Mouse (Mus musculus): ENCODE data around the gene Gm11627.

Gm11627 gene

GRCm38 (mm10) chr11:102603496-102603850 is 24.2 kb upstream of the Gm11627 start:
- ATAC-seq (ENCODE audit: insufficient number of reproducible peaks, low FRiP score, low TSS enrichment) = no peak

GRCm38 (mm10) chr11:102602816-102603495 is 23.7 kb upstream of the Gm11627 start:
- no peak for ATAC-seq (ENCODE audit: insufficient number of reproducible peaks, low FRiP score, low TSS enrichment)

GRCm38 (mm10) chr11:102599912-102600311 is 20.7 kb upstream of the Gm11627 start:
- no peak for ATAC-seq (ENCODE audit: insufficient number of reproducible peaks, low FRiP score, low TSS enrichment)

GRCm38 (mm10) chr11:102595341-102595820 is 16.1 kb upstream of the Gm11627 start:
- ATAC-seq (ENCODE audit: insufficient number of reproducible peaks, low FRiP score, low TSS enrichment) = no peak

- no peak for ATAC-seq (ENCODE audit: insufficient number of reproducible peaks, low FRiP score, low TSS enrichment)
Measured at GRCm38 (mm10) chr11:102587554-102587953, 8.3 kb upstream of the Gm11627 start.

GRCm38 (mm10) chr11:102586445-102587130 is 7.3 kb upstream of the Gm11627 start:
- ATAC-seq (ENCODE audit: insufficient number of reproducible peaks, low FRiP score, low TSS enrichment) = no peak

- no peak for ATAC-seq (ENCODE audit: insufficient number of reproducible peaks, low FRiP score, low TSS enrichment)
Measured at GRCm38 (mm10) chr11:102582736-102583135, 3.5 kb upstream of the Gm11627 start.

GRCm38 (mm10) chr11:102582016-102582610 is 2.9 kb upstream of the Gm11627 start:
- no peak for ATAC-seq (ENCODE audit: insufficient number of reproducible peaks, low FRiP score, low TSS enrichment)

GRCm38 (mm10) chr11:102581281-102582015 is 2.2 kb upstream of the Gm11627 start:
- ATAC-seq (ENCODE audit: insufficient number of reproducible peaks, low FRiP score, low TSS enrichment) = no peak

- ATAC-seq (ENCODE audit: insufficient number of reproducible peaks, low FRiP score, low TSS enrichment) = no peak
Measured at GRCm38 (mm10) chr11:102580034-102580330, 721 bp upstream of the Gm11627 start.

GRCm38 (mm10) chr11:102578341-102579118 is 731 bp downstream of the Gm11627 start:
- no peak for ATAC-seq (ENCODE audit: insufficient number of reproducible peaks, low FRiP score, low TSS enrichment)

GRCm38 (mm10) chr11:102576050-102576754 is 3.1 kb downstream of the Gm11627 start:
- ATAC-seq (ENCODE audit: insufficient number of reproducible peaks, low FRiP score, low TSS enrichment) = no peak

GRCm38 (mm10) chr11:102575034-102575433 is 4.2 kb downstream of the Gm11627 start:
- no peak for ATAC-seq (ENCODE audit: insufficient number of reproducible peaks, low FRiP score, low TSS enrichment)

GRCm38 (mm10) chr11:102572866-102573663 is 6.2 kb downstream of the Gm11627 start:
- ATAC-seq (ENCODE audit: insufficient number of reproducible peaks, low FRiP score, low TSS enrichment) = no peak; the same call in 1 of the 2 replicates

- no peak for ATAC-seq (ENCODE audit: insufficient number of reproducible peaks, low FRiP score, low TSS enrichment)
Measured at GRCm38 (mm10) chr11:102568756-102569377, 10.4 kb downstream of the Gm11627 start.

- ATAC-seq (ENCODE audit: insufficient number of reproducible peaks, low FRiP score, low TSS enrichment) = no peak
Measured at GRCm38 (mm10) chr11:102568191-102568590, 11.1 kb downstream of the Gm11627 start.

- ATAC-seq (ENCODE audit: insufficient number of reproducible peaks, low FRiP score, low TSS enrichment) = no peak
Measured at GRCm38 (mm10) chr11:102567723-102568122, 11.5 kb downstream of the Gm11627 start.

GRCm38 (mm10) chr11:102567157-102567556 is 12.1 kb downstream of the Gm11627 start:
- no peak for ATAC-seq (ENCODE audit: insufficient number of reproducible peaks, low FRiP score, low TSS enrichment)
